Mouse (Mus musculus) neutrophil, adult 5-6 weeks (primary cell): ENCODE results near the gene Acsl4. TPM values are rescaled to one million over a fixed set of nuclear protein-coding genes. Genes with fewer than 3 reads are reported as not detected.

ENCODE experiments used
- ATAC-seq: fragments of 151-379, 151-347 bp; 2 replicates; pipeline ENCODE4 v1.8.0; 2017; ENCODE audit warnings: mild to moderate bottlenecking, moderate TSS enrichment; ENCODE audit not compliant: insufficient number of reproducible peaks, poor library complexity, low FRiP score, severe bottlenecking; ENCODE audit errors: extremely low read depth
- total RNA-seq: library from RNA; stranded (forward); fragments of 200-1000 nt; gene quantifications from 2 replicates; pipeline ENCODE4 v1.2.3, GENCODE M21; 2017

Acsl4 gene
- total RNA-seq, 1 experiment from 2014 or later, result 18.6 TPM

- ATAC-seq, result peak; percentile 83
These were observed 20.4 kb downstream of the Acsl4 start for GRCm38 (mm10) chrX:142369935-142370334.

GRCm38 (mm10) chrX:142363882-142364281 lies 26.5 kb downstream of the Acsl4 start:
- no peak for ATAC-seq

- ATAC-seq, result no peak
These were observed 31.3 kb downstream of the Acsl4 start for GRCm38 (mm10) chrX:142359031-142359430.

GRCm38 (mm10) chrX:142358427-142358826 lies 31.9 kb downstream of the Acsl4 start:
- no peak for ATAC-seq

- no peak for ATAC-seq
These were observed 54.1 kb downstream of the Acsl4 start for GRCm38 (mm10) chrX:142336207-142336606.

GRCm38 (mm10) chrX:142335502-142335901 lies 54.8 kb downstream of the Acsl4 start:
- ATAC-seq, result no peak

- no peak for ATAC-seq
These were observed 64.6 kb downstream of the Acsl4 start for GRCm38 (mm10) chrX:142325760-142326159.

- no peak for ATAC-seq
These were observed 74.2 kb downstream of the Acsl4 start for GRCm38 (mm10) chrX:142316106-142316505.

GRCm38 (mm10) chrX:142315270-142315669 lies 75.1 kb downstream of the Acsl4 start:
- no peak for ATAC-seq

GRCm38 (mm10) chrX:142314307-142315024 lies 75.9 kb downstream of the Acsl4 start:
- ATAC-seq, result no peak

- no peak for ATAC-seq
These were observed 79.9 kb downstream of the Acsl4 start for GRCm38 (mm10) chrX:142310431-142310830.

- no peak for ATAC-seq
These were observed 84.3 kb downstream of the Acsl4 start, which contains the start of gene Kcne1l for GRCm38 (mm10) chrX:142305869-142306581. Kcne1l (minus strand) TSS chrX:142306294.

GRCm38 (mm10) chrX:142305010-142305868 lies 85.1 kb downstream of the Acsl4 start:
- no peak for ATAC-seq

- ATAC-seq, result no peak
These were observed 85.7 kb downstream of the Acsl4 start for GRCm38 (mm10) chrX:142304592-142304991.

GRCm38 (mm10) chrX:142303456-142303855 lies 86.9 kb downstream of the Acsl4 start:
- ATAC-seq, result no peak

- no peak for ATAC-seq
These were observed 104.4 kb downstream of the Acsl4 start for GRCm38 (mm10) chrX:142285905-142286304.

- ATAC-seq, result no peak
These were observed 113.8 kb downstream of the Acsl4 start for GRCm38 (mm10) chrX:142276573-142276972.

GRCm38 (mm10) chrX:142276031-142276430 lies 114.3 kb downstream of the Acsl4 start:
- no peak for ATAC-seq
